Mouse (Mus musculus): ENCODE measurements around the gene Try4. TPM values are rescaled to one million over a fixed set of nuclear protein-coding genes. Genes with fewer than 3 reads are reported as not detected.

Gene Try4
- 1.7 TPM in 1 of 4 replicates, not detected in the others for total RNA-seq (2023; ENCODE audit: inconsistent age)

DNA sequence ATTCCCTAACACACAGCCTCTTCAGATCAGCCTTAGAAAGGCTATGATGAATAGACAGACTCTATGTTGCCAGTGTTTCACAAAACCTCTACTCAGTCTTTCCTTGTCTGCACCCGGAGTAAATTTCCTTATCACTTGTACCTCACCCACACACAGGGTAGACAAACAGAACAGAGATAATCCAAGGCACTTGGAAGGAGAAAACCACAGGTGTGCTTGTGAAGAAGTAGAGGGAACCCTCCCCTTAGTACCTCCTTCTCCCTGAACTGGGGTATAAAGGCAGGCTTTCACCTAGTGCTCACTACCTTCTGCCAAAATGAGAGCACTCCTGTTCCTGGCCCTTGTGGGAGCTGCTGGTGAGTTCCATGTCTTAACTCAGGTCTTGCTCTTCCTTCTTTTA, at the start of gene Try4:
TSS of gene Try4 (plus strand) at position 301 of the 400 bp plus-strand sequence.

DNA sequence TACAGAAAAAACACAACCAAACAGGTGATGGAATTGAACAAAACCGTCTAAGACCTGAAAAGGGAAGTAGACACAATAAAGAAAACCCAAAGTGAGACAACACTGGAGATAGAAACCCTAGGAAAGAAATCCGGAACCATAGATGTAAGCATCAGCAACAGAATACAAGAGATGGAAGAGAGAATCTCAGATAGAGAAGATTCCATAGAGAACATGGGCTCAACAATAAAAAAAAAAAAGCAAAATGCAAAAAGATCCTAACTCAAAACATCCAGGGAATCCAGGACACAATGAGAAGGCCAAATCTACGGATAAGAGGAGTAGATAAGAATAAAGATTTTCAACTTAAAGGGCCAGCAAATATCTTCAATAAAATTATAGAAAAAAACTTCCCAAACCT, 14.7 kb downstream of the Try4 start, which contains the start of gene Try5:
TSS of gene Try5 (minus strand) at position 101 of the 400 bp plus-strand sequence.

DNA sequence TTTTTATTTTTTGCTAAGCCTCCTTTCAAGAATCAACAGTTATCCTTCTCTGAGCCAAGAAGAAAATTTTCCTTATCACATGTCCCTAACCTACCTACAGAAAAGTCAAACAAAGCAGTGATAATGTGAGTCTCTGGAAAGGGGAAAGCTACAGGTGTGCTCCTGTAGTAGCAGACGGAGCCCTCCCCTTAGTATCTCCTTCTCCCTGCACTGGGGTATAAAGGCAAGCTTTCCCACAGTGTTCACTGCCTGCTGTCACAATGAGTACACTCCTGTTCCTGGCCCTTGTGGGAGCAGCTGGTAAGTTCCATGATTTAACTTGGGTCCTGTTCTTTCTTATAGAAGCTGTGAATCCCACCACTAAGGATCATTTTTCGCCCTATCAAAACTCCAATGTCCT, 51.9 kb downstream of the Try4 start, which contains the start of gene Try10:
TSS of gene Try10 (plus strand) at position 174 of the 400 bp plus-strand sequence.

Other genes with a start within 250 kb of the Try4 start
- gene Try5, start 14.6 kb downstream of the Try4 start, total RNA-seq (2023; ENCODE audit: inconsistent age): 1.6 TPM in 1 of 4 replicates, not detected in the others
- not detected in 4 replicates for gene Try10, start 51.8 kb downstream of the Try4 start, total RNA-seq (2023; ENCODE audit: inconsistent age)
- gene Prss3, start 75.4 kb downstream of the Try4 start, total RNA-seq (2023; ENCODE audit: inconsistent age): not detected in 4 replicates
- not detected in 4 replicates for gene Gm5771, start 90.1 kb downstream of the Try4 start, total RNA-seq (2023; ENCODE audit: inconsistent age)
- gene Gm10334, start 143.9 kb downstream of the Try4 start, total RNA-seq (2023; ENCODE audit: inconsistent age): not detected in 4 replicates
- not detected in 4 replicates for gene Prss1, start 156.7 kb downstream of the Try4 start, total RNA-seq (2023; ENCODE audit: inconsistent age)
- gene Prss2, start 219.5 kb downstream of the Try4 start, total RNA-seq (2023; ENCODE audit: inconsistent age): 0.87 to 2.5 TPM in 2 of 4 replicates, not detected in the others

All from B cell, adult (primary cell).